Mouse (Mus musculus) mouse embryonic stem cell (cell line): ENCODE results near the gene Zbtb16.

Experiments
- in situ Hi-C, 2 experiments: fragments of 300-500 bp; cut with MboI; formaldehyde crosslinking; loops; 1 replicate in 1 of 2; 3 replicates in 1 of 2; pipeline ENCODE4 v1.14.3; 2019 to 2020; ENCODE audit warnings: low sequenced_read_pairs in 2 of 2, low pct_unique_long_range_greater_than_20kb in 1 of 2, mixed read lengths in 1 of 2; ENCODE audit not compliant: unreplicated experiment in 1 of 2

Gene Zbtb16

GRCm38 (mm10) chr9:48648285-48649097 is 187.5 kb downstream of the Zbtb16 start:
- in situ Hi-C loops = loop anchor here (10.0 kb wide), 2 partner anchors 246 to 316 kb away; partner anchors contain the start of gene Htr3b (in 1 of the 2)

- in situ Hi-C loops = loop anchor here (10.0 kb wide), 2 partner anchors 247 to 317 kb away; partner anchors contain the start of gene Htr3b (in 1 of the 2)
Measured at GRCm38 (mm10) chr9:48647648-48648284, 188.3 kb downstream of the Zbtb16 start.

DNA sequence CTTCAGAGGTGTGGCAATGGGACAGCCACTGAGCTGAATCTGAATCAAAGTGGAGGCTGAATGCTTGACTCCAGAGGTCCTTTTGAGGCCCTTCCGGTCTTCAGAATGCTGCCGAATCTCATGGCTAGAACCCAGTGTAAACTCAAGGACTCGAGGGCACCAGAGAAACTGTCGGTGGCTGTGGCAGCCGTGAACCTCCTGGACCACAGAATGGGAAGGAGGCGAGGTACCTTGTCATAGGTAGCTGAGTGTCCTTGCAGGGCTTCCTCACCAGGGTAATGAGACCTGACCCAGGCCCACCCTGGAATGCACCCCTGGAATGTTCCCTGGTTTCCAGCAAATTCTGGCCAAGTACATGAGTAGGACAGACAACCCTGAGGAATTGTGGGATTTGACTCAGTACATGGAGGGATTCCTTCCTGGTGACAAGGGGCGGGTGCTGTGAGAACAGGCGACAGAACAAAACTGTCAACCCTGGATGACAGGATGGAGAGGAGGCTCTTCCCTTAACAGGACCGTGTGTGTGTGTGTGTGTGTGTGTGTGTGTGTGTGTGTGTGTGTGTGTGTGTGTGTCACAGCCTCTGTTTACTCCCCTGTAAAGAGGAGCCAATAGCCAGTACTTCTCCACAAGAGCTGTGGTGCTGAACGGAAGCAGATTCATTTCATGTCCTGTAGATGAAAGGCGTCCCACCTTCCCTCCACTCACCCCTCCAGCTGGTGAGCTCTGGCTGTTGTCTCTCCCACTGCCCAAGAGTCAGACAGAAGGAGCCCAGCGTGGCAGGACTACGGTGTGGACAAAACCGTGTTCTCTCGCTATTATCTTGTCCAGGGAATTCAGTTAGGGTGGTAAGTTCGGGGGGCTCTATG is 189.0 kb downstream of the Zbtb16 start:
- in situ Hi-C loops = loop anchor here (10.0 kb wide), 2 partner anchors 248 to 318 kb away; partner anchors contain the start of gene Htr3b (in 1 of the 2)

DNA sequence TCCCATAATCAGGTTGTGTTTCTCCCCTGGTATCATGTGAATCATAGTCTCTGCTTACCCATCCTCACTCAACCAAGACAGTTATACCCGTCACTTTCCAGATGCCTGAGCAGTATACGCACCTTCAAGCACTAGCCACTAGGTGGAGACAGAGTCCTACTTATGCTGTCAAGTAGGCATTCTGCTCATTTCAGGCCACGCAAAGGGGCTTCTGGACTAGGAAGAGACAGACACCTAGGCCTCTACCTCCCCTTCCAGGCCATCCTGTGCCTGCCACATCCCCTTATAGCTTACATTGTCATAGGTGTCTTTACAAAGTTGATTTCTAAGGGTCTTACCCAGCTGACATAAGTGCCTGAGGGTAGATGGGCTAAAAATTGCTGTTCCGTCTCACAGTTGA is 189.8 kb downstream of the Zbtb16 start:
- in situ Hi-C loops = loop anchor here (10.0 kb wide), 2 partner anchors 249 to 319 kb away; partner anchors contain the start of gene Htr3b (in 1 of the 2)

GRCm38 (mm10) chr9:48645648-48646126 is 190.3 kb downstream of the Zbtb16 start:
- in situ Hi-C loops = loop anchor here (10.0 kb wide), 2 partner anchors 249 to 319 kb away; partner anchors contain the start of gene Htr3b (in 1 of the 2)

DNA sequence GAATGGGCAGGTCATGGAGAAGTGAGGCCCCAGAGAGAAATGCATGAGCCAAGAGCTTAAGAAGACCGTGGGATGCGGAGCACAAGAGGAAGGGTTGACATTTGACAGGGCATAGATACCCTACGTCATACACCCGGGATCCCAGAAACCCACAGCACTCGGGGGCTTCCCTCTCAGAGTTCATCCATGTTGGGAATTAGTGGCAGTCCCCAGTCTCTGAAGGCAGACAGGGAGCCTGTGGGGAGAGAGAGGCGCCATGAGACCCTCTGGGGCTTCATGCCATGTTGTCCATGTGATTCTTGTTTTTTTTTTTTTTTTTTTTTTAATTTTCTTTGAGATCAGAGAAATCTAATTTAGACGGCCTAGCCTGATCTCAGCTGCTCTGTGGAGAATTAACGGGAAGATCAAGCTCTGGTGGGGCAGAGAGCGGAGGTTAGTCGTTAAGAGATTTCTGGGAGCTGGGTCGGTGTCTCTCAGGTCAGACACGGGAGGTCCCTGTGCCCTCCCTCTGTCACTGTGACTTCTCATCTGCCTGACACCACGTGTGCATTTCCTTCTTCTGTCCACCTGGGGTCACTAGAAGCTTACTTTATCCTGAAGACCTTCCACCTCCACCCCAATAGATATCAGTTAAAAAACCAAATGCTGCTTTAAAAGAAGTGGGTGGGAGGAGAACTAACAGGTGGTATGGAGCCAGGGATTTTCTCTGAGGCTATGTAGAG is 190.9 kb downstream of the Zbtb16 start:
- in situ Hi-C loops = loop anchor here (5.0 to 10.0 kb wide), 3 partner anchors 250 to 320 kb away; partner anchors contain the start of gene Htr3b (in 2 of the 2)

- in situ Hi-C loops = loop anchor here (5.0 to 10.0 kb wide), 3 partner anchors 250 to 320 kb away; partner anchors contain the start of gene Htr3b (in 2 of the 2)
Measured at GRCm38 (mm10) chr9:48644376-48644775, 191.6 kb downstream of the Zbtb16 start.

- in situ Hi-C loops = loop anchor here (5.0 to 10.0 kb wide), 3 partner anchors 253 to 323 kb away; partner anchors contain the start of gene Htr3b (in 2 of the 2)
Measured at GRCm38 (mm10) chr9:48641636-48642035, 194.4 kb downstream of the Zbtb16 start.

DNA sequence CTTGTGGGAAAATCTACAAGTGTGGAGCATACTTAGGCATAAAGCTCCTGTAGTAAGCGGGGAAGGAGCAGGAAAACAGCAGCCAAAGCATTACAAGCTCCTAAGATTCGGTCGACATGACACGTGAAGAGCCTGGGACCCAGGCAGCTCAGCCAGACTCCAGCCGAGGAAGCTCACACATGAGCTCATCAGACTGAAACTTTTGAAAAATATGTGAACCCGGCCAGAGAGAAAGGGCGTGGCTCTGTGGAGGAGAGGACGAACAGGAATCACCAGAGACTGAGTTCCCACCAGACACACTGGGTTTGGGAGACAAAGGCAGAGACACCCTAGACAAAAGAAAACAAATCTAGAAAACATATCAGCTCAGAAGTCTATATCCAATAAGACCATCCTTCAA is 195.1 kb downstream of the Zbtb16 start:
- in situ Hi-C loops = loop anchor here (5.0 to 10.0 kb wide), 3 partner anchors 254 to 324 kb away; partner anchors contain the start of gene Htr3b (in 2 of the 2)

- in situ Hi-C loops = no loop called here
Measured at GRCm38 (mm10) chr9:48638176-48638803, 197.7 kb downstream of the Zbtb16 start.

DNA sequence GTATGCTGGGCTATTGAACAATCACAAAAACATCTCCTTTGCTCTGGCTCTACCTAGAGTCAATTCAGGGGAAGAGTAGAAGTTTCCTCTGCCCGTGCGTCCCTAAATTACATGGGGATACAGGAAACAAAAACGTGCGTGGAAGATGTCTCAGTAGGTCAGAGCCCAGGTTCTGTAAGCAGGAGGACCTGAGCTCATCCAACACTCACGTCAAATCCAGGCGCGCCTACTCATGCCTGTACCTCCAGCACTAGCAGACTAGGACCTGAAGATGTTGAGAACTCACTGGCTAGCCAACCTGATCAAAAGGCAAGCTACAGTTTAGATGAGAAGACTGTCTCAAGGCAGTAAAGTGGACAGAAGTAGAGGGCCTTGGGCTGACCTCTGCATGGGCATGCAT is 198.9 kb downstream of the Zbtb16 start:
- in situ Hi-C loops = no loop called here

DNA sequence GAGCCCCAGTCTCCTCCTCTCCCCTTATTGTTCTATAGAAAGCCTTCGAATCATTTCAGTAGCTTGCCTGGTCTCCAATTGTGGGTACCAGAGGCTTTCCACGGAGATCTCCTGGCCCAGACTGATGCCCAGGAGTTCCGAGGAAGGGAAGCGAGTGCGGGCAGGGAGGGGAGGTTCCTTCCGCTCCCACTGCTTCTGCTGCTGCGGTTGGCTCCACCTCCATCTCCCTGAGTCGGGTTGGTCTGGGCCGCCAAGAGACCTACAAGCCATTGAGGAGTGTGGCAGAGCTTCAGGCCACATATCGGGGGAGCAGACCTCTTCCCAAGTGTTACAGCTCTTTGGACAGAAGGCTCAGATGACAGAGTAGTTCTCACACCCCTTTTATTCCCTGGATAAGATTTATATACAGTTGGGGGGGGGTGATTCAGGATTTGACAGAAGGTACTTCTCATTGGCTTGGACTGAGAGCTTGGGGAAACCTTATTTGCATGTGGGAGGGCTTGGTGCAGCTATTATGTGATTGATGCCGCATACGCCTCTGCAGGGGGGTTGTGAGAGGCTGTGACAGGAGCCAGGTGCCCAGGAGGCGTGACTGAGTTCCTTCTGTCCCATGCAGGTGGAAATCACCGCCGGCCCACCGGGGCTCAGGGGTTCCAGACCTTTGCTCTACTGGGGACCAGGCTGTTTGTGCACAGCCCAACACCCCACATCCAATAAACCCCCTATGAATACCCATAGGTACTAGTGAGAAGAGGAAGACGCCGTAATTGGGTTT is 200.3 kb downstream of the Zbtb16 start:
- in situ Hi-C loops = no loop called here

- in situ Hi-C loops = no loop called here
Measured at GRCm38 (mm10) chr9:48633147-48633546, 202.9 kb downstream of the Zbtb16 start.

- in situ Hi-C loops = loop anchor here in 1 of 2 experiments (10.0 kb wide), 1 partner anchor 154 kb away; no protein-coding TSS in a partner anchor
Measured at GRCm38 (mm10) chr9:48619268-48619667, 216.8 kb downstream of the Zbtb16 start.

DNA sequence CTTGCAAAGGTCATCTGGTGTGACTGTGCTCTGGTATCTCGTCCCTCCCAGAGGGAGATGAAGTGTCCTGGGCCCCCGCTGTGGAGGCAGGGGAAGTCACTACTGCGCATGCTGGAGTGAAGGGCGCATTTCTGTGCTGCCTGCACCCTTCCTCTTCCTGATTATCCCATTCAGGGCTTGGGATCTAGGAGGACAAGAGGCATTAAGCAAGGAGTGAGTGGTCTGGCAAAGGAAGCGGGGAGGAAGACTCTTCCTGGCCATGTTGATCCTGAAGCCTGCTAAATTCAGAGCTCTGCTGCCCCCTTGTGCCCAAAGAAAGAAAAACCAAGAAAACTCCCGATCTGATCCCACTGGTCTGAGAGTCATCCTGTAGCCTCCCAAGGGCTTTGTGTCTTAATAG is 217.4 kb downstream of the Zbtb16 start:
- in situ Hi-C loops = loop anchor here in 1 of 2 experiments (10.0 kb wide), 1 partner anchor 154 kb away; no protein-coding TSS in a partner anchor

- in situ Hi-C loops = loop anchor here in 1 of 2 experiments (10.0 kb wide), 1 partner anchor 153 kb away; no protein-coding TSS in a partner anchor
Measured at GRCm38 (mm10) chr9:48618111-48618510, 217.9 kb downstream of the Zbtb16 start.
